Mouse (Mus musculus) small intestine, adult 2 months (tissue): ENCODE results near the gene Phlda2.

Experiments used
- CTCF ChIP-seq: fragments of 200-500 bp; IDR thresholded peaks from 2 replicates; pipeline ENCODE4 v1.5.1; 2012; ENCODE audit warnings: low read depth, mild to moderate bottlenecking, control low read depth, inconsistent platforms, low read length, moderate library complexity, mixed read lengths; ENCODE audit not compliant: insufficient replicate concordance, insufficient read length; ENCODE audit errors: extremely low read depth
- POLR2A ChIP-seq: fragments of 200-500 bp; IDR thresholded peaks from 2 replicates; pipeline ENCODE4 v1.6.1; 2012; ENCODE audit warnings: low read depth, mild to moderate bottlenecking, control low read depth, inconsistent platforms, low read length, moderate library complexity

- TF ChIP-seq POLR2A = no peak
- no peak for TF ChIP-seq CTCF
Measured at GRCm38 (mm10) chr7:143533284-143533683, 30.3 kb upstream of the Phlda2 start.
